Mouse (Mus musculus): ENCODE data around the gene Top1. TPM values are rescaled to one million over a fixed set of nuclear protein-coding genes. Genes with fewer than 3 reads are reported as not detected.

The Top1 gene
- polyA plus RNA-seq, 1 experiment from 2014 or later: 70.9 TPM

DNA sequence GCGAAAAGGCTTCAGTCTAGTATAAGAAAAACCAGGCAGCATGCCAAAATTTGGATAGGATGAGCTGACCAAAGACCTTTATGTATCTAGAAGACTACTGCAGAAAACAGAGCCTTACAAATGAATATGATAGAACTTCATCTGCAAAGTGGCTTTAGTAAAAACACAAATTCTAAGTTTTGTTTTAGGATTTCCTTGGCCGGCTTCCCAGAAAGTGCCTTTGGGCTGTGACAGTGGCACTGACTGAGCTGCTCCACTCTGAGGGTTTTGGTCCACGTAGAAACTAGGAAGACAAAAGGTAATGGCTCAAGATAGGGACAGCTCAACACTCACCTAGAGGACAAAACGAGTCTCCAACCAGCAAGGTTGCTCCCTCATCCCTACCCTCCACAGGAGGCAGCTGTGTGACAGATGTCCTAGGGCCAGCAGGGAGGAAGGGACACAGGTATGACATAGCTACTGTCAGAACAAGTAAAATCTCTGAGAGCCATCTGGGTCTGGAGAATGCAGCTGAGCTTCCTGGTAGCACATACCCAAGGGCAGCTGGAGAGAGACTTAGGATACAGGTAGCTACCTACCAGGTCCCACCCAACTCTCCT lies 122.5 kb downstream of the Top1 start:
- Histone ChIP-seq H3K4me3 (replicated peaks) (no peak overlapping the region), H3K9me3 (replicated peaks) (no peaks in the 10 kb centered on the region), H3K27ac (no peak overlapping the region), H3K4me1 (replicated peaks) (no peaks in the 10 kb centered on the region), H3K27me3 (no peaks in the 10 kb centered on the region), H3K4me2 (no peak overlapping the region), H3K36me3 (no peaks in the 10 kb centered on the region), H3K9ac (no peak overlapping the region)
- ATAC-seq (ENCODE audit: low read depth) (no peak), DNase-seq (no peak)
- WGBS (ENCODE audit: insufficient replicate concordance): 63% methylated on average over 4 of the region's 4 CpGs

DNA sequence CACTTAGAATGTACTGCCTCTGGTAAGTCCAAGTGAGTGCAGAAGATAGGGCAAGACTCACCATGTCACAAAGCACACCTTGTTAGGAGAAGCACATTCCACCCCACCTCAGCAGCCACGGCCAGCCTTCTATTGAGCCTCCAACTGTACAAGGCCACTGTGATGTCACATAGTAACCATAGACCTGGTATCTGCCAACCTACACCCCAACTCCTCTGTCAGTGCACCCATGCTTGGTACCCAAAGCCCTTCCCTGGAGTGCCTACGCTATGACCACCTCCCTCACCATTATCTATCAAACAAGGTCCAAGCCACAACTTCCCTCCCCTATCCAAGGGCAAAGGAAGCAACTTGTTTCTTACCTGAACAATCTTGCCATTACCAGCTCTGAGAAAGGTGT lies 123.3 kb downstream of the Top1 start:
- Histone ChIP-seq H3K9me3 (replicated peaks) (no peaks in the 10 kb centered on the region), H3K27ac (no peak overlapping the region), H3K4me2 (no peak overlapping the region), H3K27me3 (no peaks in the 10 kb centered on the region), H3K4me3 (replicated peaks) (no peak overlapping the region), H3K4me1 (replicated peaks) (no peaks in the 10 kb centered on the region), H3K36me3 (no peaks in the 10 kb centered on the region), H3K9ac (no peak overlapping the region)
- 61% methylated on average over 2 of the region's 2 CpGs for WGBS (ENCODE audit: insufficient replicate concordance)
- no peak for ATAC-seq (ENCODE audit: low read depth)
- DNase-seq: no peak

- no peak overlapping the region for H3K27ac ChIP-seq
- H3K36me3 ChIP-seq: no peaks in the 10 kb centered on the region
- H3K4me2 ChIP-seq: no peak overlapping the region
- H3K9ac ChIP-seq: no peak overlapping the region
- no peaks in the 10 kb centered on the region for H3K4me1 ChIP-seq (replicated peaks)
- H3K4me3 ChIP-seq (replicated peaks): no peak overlapping the region
- no peak for ATAC-seq (ENCODE audit: low read depth)
- no peaks in the 10 kb centered on the region for H3K9me3 ChIP-seq (replicated peaks)
- no peaks in the 10 kb centered on the region for H3K27me3 ChIP-seq
- DNase-seq: no peak
Observed at GRCm38 (mm10) chr2:160770409-160770808, 124.7 kb downstream of the Top1 start.

GRCm38 (mm10) chr2:160770871-160771270 lies 125.2 kb downstream of the Top1 start:
- ATAC-seq (ENCODE audit: low read depth) (no peak), DNase-seq (no peak)
- Histone ChIP-seq H3K4me3 (replicated peaks) (no peak overlapping the region), H3K9ac (no peak overlapping the region), H3K4me2 (no peak overlapping the region), H3K27me3 (no peaks in the 10 kb centered on the region), H3K36me3 (no peaks in the 10 kb centered on the region), H3K9me3 (replicated peaks) (no peaks in the 10 kb centered on the region), H3K27ac (no peak overlapping the region), H3K4me1 (replicated peaks) (no peaks in the 10 kb centered on the region)
- 72% methylated on average over 1 of the region's 1 CpGs for WGBS (ENCODE audit: insufficient replicate concordance)

DNA sequence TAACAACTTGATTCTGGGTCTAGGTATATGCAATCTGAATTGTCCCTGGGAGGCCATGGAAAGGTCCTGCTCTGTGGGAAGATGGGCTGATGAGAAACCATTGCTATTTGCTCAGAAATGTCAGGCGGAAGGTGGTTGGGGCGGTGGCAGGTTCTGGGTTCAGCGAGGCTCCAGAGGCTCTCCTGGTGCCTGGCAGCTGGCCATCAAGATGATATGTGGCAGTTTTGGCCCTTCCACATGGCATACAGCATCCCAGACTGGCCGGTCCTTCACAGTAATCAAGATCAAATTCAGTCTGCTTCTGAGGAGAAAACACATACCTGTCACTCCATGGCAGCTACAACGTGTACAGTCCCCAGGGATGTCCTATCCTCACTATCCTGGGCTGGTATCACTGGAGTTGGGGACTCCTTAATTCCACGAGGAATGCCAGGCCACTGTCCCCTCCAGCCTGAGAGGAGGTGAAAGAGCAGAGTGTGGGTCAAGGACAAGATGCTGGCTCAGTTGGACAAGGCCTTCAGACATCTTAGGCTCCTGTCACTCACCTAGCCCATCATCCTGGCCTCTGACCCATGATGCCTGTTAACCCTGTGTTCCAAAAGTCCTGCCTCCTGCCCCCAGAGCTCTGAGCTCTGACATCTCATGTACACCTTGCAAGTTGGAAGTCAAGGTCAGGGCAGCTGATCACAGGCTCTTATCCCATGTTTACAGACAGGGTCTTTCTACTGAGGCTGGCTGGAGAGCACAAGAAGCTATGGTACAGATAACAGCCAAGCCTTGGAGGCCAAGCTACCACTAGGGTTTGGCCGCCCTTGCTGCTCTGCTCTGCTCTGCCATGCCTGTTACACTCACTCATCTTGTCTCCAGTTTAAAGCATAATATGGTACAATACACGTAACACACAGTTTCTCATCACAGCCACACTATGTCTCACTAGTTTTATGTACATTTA lies 125.9 kb downstream of the Top1 start:
- Histone ChIP-seq H3K9me3 (replicated peaks) (no peaks in the 10 kb centered on the region), H3K36me3 (no peaks in the 10 kb centered on the region), H3K9ac (no peak overlapping the region), H3K4me2 (no peak overlapping the region), H3K4me3 (replicated peaks) (no peak overlapping the region), H3K27me3 (no peaks in the 10 kb centered on the region), H3K27ac (no peak overlapping the region), H3K4me1 (replicated peaks) (no peaks in the 10 kb centered on the region)
- DNase-seq: no peak
- ATAC-seq (ENCODE audit: low read depth): no peak
- WGBS (ENCODE audit: insufficient replicate concordance): 60% methylated on average over 8 of the region's 8 CpGs

Small RNA genes within 50 kb of the gene (microRNA-seq; reads per million reads assigned to microRNA genes)
- not detected for gene Gm23968

Other genes with a start within 250 kb of the Top1 start
- 4.4 and 5.2 TPM in 2 replicates for gene Plcg1, start 85.4 kb downstream of the Top1 start, polyA plus RNA-seq (2015; fragmentation: Nextera tagmentation; extraction: Ambion mirVana)
- 2.0 and 2.1 TPM in 2 replicates for gene Zhx3, start 227.1 kb downstream of the Top1 start, polyA plus RNA-seq (2015; fragmentation: Nextera tagmentation; extraction: Ambion mirVana)
- 0.55 and 0.80 TPM in 2 replicates for gene Lpin3, start 234.8 kb downstream of the Top1 start, polyA plus RNA-seq (2015; fragmentation: Nextera tagmentation; extraction: Ambion mirVana)